Mouse (Mus musculus) megakaryocyte, embryonic 14.5 days (primary cell): ENCODE data around the gene Rbms3.

Source experiments
- FLI1 ChIP-seq: IDR thresholded peaks from 2 replicates; pipeline ENCODE4 v1.6.1; 2012; ENCODE audit warnings: low read length, inconsistent platforms, mixed read lengths
- GATA1 ChIP-seq: IDR thresholded peaks from 3 replicates; pipeline ENCODE4 v1.6.1; 2012; ENCODE audit warnings: mixed read lengths, low read length, inconsistent platforms, borderline replicate concordance

DNA sequence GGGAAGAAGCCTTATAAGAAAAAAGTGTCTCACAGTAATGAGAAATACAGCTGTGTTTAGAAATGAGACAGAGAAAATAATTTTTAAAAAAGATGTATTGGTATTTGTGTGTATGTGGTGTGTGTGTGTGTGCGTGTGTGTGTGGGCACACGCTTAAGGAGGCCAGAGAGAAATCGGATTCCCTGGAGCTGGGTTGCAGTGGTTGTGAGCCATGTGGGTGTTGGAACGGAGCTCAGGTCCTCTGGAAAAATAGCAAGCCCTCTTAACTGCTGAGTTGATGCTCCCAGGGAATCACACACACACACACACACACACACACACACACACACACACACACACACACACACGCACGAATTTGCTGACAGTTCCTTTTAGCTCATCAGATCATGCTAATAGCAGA is 900.5 kb downstream of the Rbms3 start:
- no peak for TF ChIP-seq GATA1
- no peak for TF ChIP-seq FLI1
